Mouse (Mus musculus): ENCODE results near the gene Arx. TPM values are rescaled to one million over a fixed set of nuclear protein-coding genes. Genes with fewer than 3 reads are reported as not detected.

Gene Arx
- polyA plus RNA-seq, 1 experiment from 2014 or later = 0.17 TPM

- H3K27ac ChIP-seq (replicated peaks; ENCODE audit: low read depth, low read length) = no peak overlapping the region
- peak overlapping the region; percentile 41 for H3K4me2 ChIP-seq (ENCODE audit: low read depth, severe bottlenecking)
- H3K9me3 ChIP-seq (ENCODE audit: control insufficient read depth, low read length) = no peaks in the 10 kb centered on the region
- no peaks in the 10 kb centered on the region for H3K36me3 ChIP-seq (ENCODE audit: control insufficient read depth, insufficient read depth, low read length)
- DNase-seq (ENCODE audit: low spot score) (peak; percentile 42), ATAC-seq (ENCODE audit: insufficient number of reproducible peaks, low FRiP score, low TSS enrichment, low read depth) (no peak)
- WGBS = 22% methylated on average over 33 of the region's 37 CpGs
- no peak overlapping the region for H3K9ac ChIP-seq (ENCODE audit: low read length)
- H3K27me3 ChIP-seq (ENCODE audit: control insufficient read depth, insufficient read depth, low read length) = peaks cover 84% of the 10 kb centered on the region
- H3K4me3 ChIP-seq (ENCODE audit: low read depth, low read length) = peak overlapping the region; percentile 20
- no peaks in the 10 kb centered on the region for H3K4me1 ChIP-seq (ENCODE audit: control insufficient read depth, insufficient read depth, low read length)
These were observed 2.8 kb downstream of the Arx start for GRCm38 (mm10) chrX:93289076-93289475.

GRCm38 (mm10) chrX:93289851-93290380 is 3.7 kb downstream of the Arx start:
- Histone ChIP-seq H3K4me1 (ENCODE audit: control insufficient read depth, insufficient read depth, low read length) (no peaks in the 10 kb centered on the region), H3K27me3 (ENCODE audit: control insufficient read depth, insufficient read depth, low read length) (peaks cover 85% of the 10 kb centered on the region), H3K4me3 (ENCODE audit: low read depth, low read length) (no peak overlapping the region), H3K36me3 (ENCODE audit: control insufficient read depth, insufficient read depth, low read length) (no peaks in the 10 kb centered on the region), H3K27ac (replicated peaks; ENCODE audit: low read depth, low read length) (no peak overlapping the region), H3K4me2 (ENCODE audit: low read depth, severe bottlenecking) (no peak overlapping the region), H3K9ac (ENCODE audit: low read length) (no peak overlapping the region), H3K9me3 (ENCODE audit: control insufficient read depth, low read length) (no peaks in the 10 kb centered on the region)
- ATAC-seq (ENCODE audit: insufficient number of reproducible peaks, low FRiP score, low TSS enrichment, low read depth) = no peak
- 19% methylated on average over 12 of the region's 12 CpGs for WGBS
- peak; percentile 23 for DNase-seq (ENCODE audit: low spot score)

- H3K9me3 ChIP-seq (ENCODE audit: control insufficient read depth, low read length) = no peaks in the 10 kb centered on the region
- ATAC-seq (ENCODE audit: insufficient number of reproducible peaks, low FRiP score, low TSS enrichment, low read depth) (no peak), DNase-seq (ENCODE audit: low spot score) (peak; percentile 22)
- no peak overlapping the region for H3K9ac ChIP-seq (ENCODE audit: low read length)
- H3K36me3 ChIP-seq (ENCODE audit: control insufficient read depth, insufficient read depth, low read length) = no peaks in the 10 kb centered on the region
- H3K4me2 ChIP-seq (ENCODE audit: low read depth, severe bottlenecking) = no peak overlapping the region
- H3K4me1 ChIP-seq (ENCODE audit: control insufficient read depth, insufficient read depth, low read length) = no peaks in the 10 kb centered on the region
- no peak overlapping the region for H3K4me3 ChIP-seq (ENCODE audit: low read depth, low read length)
- WGBS = 18% methylated on average over 6 of the region's 6 CpGs
- H3K27ac ChIP-seq (replicated peaks; ENCODE audit: low read depth, low read length) = no peak overlapping the region
- H3K27me3 ChIP-seq (ENCODE audit: control insufficient read depth, insufficient read depth, low read length) = peaks cover 82% of the 10 kb centered on the region
These were observed 5.8 kb downstream of the Arx start for GRCm38 (mm10) chrX:93292031-93292430.

GRCm38 (mm10) chrX:93294736-93295490 is 8.7 kb downstream of the Arx start:
- H3K4me1 ChIP-seq (ENCODE audit: control insufficient read depth, insufficient read depth, low read length) = no peaks in the 10 kb centered on the region
- peaks cover 83% of the 10 kb centered on the region for H3K27me3 ChIP-seq (ENCODE audit: control insufficient read depth, insufficient read depth, low read length)
- DNase-seq (ENCODE audit: low spot score) (peak; percentile 29), ATAC-seq (ENCODE audit: insufficient number of reproducible peaks, low FRiP score, low TSS enrichment, low read depth) (no peak)
- H3K36me3 ChIP-seq (ENCODE audit: control insufficient read depth, insufficient read depth, low read length) = no peaks in the 10 kb centered on the region
- H3K4me2 ChIP-seq (ENCODE audit: low read depth, severe bottlenecking) = no peak overlapping the region
- 14% methylated on average over 24 of the region's 25 CpGs for WGBS
- no peak overlapping the region for H3K9ac ChIP-seq (ENCODE audit: low read length)
- no peak overlapping the region for H3K27ac ChIP-seq (replicated peaks; ENCODE audit: low read depth, low read length)
- H3K4me3 ChIP-seq (ENCODE audit: low read depth, low read length) = no peak overlapping the region
- H3K9me3 ChIP-seq (ENCODE audit: control insufficient read depth, low read length) = no peaks in the 10 kb centered on the region

DNA sequence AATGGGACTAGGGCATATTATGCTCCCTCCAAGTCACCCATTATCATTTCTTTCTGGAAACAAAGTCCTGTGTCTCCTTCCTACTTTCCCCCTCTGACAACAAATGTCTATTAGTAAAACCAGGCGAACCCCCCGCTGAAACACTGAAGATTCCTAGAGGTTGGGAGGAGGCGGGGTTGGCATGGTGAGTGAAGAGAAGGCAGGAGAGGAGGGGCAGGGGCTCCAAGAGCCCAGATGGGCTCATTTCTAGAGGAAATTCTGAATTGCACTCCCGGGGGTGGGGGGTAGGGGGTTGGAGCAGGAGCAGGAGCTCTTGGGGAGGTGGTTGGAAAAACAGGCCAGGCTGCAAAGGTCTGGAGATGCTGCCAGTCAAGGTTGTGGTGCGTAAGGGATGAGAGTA is 9.6 kb downstream of the Arx start:
- DNase-seq (ENCODE audit: low spot score) (no peak), ATAC-seq (ENCODE audit: insufficient number of reproducible peaks, low FRiP score, low TSS enrichment, low read depth) (no peak)
- WGBS = 14% methylated on average over 5 of the region's 5 CpGs
- Histone ChIP-seq H3K4me2 (ENCODE audit: low read depth, severe bottlenecking) (no peak overlapping the region), H3K4me3 (ENCODE audit: low read depth, low read length) (no peak overlapping the region), H3K4me1 (ENCODE audit: control insufficient read depth, insufficient read depth, low read length) (no peaks in the 10 kb centered on the region), H3K9ac (ENCODE audit: low read length) (no peak overlapping the region), H3K9me3 (ENCODE audit: control insufficient read depth, low read length) (no peaks in the 10 kb centered on the region), H3K27ac (replicated peaks; ENCODE audit: low read depth, low read length) (no peak overlapping the region), H3K36me3 (ENCODE audit: control insufficient read depth, insufficient read depth, low read length) (no peaks in the 10 kb centered on the region), H3K27me3 (ENCODE audit: control insufficient read depth, insufficient read depth, low read length) (peaks cover 82% of the 10 kb centered on the region)

DNA sequence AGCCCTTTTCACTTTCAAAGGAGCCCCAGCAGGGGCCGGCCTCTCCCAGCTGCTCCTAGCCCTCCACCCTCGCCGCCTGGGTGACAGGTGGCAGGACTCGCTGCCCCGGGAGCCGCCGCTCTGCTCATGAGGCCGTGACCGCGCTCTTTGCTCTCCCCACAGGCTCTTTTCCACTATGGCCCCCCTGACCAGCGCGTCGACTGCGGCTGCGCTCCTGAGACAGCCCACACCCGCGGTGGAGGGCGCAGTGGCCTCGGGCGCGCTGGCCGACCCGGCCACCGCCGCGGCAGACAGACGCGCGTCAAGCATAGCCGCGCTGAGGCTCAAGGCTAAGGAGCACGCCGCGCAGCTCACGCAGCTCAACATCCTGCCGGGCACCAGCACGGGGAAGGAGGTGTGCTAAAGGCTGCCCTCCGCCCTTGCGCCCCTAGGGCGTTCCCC is 10.8 kb downstream of the Arx start:
- Histone ChIP-seq H3K4me2 (ENCODE audit: low read depth, severe bottlenecking) (peak overlapping the region; percentile 33), H3K4me3 (ENCODE audit: low read depth, low read length) (peak overlapping the region; percentile 15; the same call in 1 of the 2 replicates), H3K36me3 (ENCODE audit: control insufficient read depth, insufficient read depth, low read length) (no peaks in the 10 kb centered on the region), H3K9me3 (ENCODE audit: control insufficient read depth, low read length) (no peaks in the 10 kb centered on the region), H3K9ac (ENCODE audit: low read length) (no peak overlapping the region), H3K27me3 (ENCODE audit: control insufficient read depth, insufficient read depth, low read length) (peaks cover 82% of the 10 kb centered on the region), H3K27ac (replicated peaks; ENCODE audit: low read depth, low read length) (no peak overlapping the region), H3K4me1 (ENCODE audit: control insufficient read depth, insufficient read depth, low read length) (no peaks in the 10 kb centered on the region)
- DNase-seq (ENCODE audit: low spot score) (peak; percentile 47), ATAC-seq (ENCODE audit: insufficient number of reproducible peaks, low FRiP score, low TSS enrichment, low read depth) (peak; percentile 42; the same call in 1 of the 2 replicates)
- WGBS = 10% methylated on average over 36 of the region's 40 CpGs

- Histone ChIP-seq H3K4me2 (ENCODE audit: low read depth, severe bottlenecking) (peak overlapping the region; percentile 24; the same call in 1 of the 2 replicates), H3K4me3 (ENCODE audit: low read depth, low read length) (no peak overlapping the region), H3K9ac (ENCODE audit: low read length) (no peak overlapping the region), H3K27ac (replicated peaks; ENCODE audit: low read depth, low read length) (no peak overlapping the region), H3K27me3 (ENCODE audit: control insufficient read depth, insufficient read depth, low read length) (peaks cover 69% of the 10 kb centered on the region), H3K36me3 (ENCODE audit: control insufficient read depth, insufficient read depth, low read length) (no peaks in the 10 kb centered on the region), H3K9me3 (ENCODE audit: control insufficient read depth, low read length) (no peaks in the 10 kb centered on the region), H3K4me1 (ENCODE audit: control insufficient read depth, insufficient read depth, low read length) (no peaks in the 10 kb centered on the region)
- ATAC-seq (ENCODE audit: insufficient number of reproducible peaks, low FRiP score, low TSS enrichment, low read depth) = no peak; the same call in 1 of the 2 replicates
- 7% methylated on average over 37 of the region's 43 CpGs for WGBS
- no peak for DNase-seq (ENCODE audit: low spot score)
These were observed 12.9 kb downstream of the Arx start for GRCm38 (mm10) chrX:93299046-93299626.

DNA sequence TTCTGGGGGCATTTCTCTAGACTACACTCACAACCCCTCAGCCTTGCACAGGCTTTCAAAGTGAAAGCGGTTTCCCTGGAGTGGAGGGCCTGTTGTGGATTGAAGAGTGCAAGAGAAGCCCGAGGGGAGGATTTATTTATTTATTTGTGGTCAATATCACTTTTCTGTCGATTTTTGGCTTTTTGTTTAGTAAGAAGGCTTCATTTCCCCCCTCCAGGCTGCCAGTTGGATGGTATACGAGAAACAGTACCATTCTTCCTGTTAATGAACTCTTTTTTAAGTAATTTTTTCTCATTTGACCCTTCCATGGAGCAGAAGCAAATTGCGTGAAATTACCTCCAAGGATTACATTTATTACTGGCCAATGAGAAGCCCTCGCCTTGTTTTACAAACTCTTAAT is 13.5 kb downstream of the Arx start:
- Histone ChIP-seq H3K4me3 (ENCODE audit: low read depth, low read length) (no peak overlapping the region), H3K36me3 (ENCODE audit: control insufficient read depth, insufficient read depth, low read length) (no peaks in the 10 kb centered on the region), H3K27me3 (ENCODE audit: control insufficient read depth, insufficient read depth, low read length) (peaks cover 63% of the 10 kb centered on the region), H3K4me1 (ENCODE audit: control insufficient read depth, insufficient read depth, low read length) (no peaks in the 10 kb centered on the region), H3K27ac (replicated peaks; ENCODE audit: low read depth, low read length) (no peak overlapping the region), H3K4me2 (ENCODE audit: low read depth, severe bottlenecking) (no peak overlapping the region), H3K9me3 (ENCODE audit: control insufficient read depth, low read length) (no peaks in the 10 kb centered on the region), H3K9ac (ENCODE audit: low read length) (no peak overlapping the region)
- DNase-seq (ENCODE audit: low spot score) (no peak), ATAC-seq (ENCODE audit: insufficient number of reproducible peaks, low FRiP score, low TSS enrichment, low read depth) (no peak)
- WGBS = 19% methylated on average over 6 of the region's 6 CpGs
